Mouse (Mus musculus) frontal cortex, adult (tissue): ENCODE measurements around the gene Selenov.

Experiments used
- ATAC-seq: cut with Nextera tagmentation; 2 replicates; pipeline ENCODE4 v1.9.2; 2017; ENCODE audit warnings: mild to moderate bottlenecking, moderate library complexity, mixed read lengths; ENCODE audit not compliant: low TSS enrichment

Gene Selenov

DNA sequence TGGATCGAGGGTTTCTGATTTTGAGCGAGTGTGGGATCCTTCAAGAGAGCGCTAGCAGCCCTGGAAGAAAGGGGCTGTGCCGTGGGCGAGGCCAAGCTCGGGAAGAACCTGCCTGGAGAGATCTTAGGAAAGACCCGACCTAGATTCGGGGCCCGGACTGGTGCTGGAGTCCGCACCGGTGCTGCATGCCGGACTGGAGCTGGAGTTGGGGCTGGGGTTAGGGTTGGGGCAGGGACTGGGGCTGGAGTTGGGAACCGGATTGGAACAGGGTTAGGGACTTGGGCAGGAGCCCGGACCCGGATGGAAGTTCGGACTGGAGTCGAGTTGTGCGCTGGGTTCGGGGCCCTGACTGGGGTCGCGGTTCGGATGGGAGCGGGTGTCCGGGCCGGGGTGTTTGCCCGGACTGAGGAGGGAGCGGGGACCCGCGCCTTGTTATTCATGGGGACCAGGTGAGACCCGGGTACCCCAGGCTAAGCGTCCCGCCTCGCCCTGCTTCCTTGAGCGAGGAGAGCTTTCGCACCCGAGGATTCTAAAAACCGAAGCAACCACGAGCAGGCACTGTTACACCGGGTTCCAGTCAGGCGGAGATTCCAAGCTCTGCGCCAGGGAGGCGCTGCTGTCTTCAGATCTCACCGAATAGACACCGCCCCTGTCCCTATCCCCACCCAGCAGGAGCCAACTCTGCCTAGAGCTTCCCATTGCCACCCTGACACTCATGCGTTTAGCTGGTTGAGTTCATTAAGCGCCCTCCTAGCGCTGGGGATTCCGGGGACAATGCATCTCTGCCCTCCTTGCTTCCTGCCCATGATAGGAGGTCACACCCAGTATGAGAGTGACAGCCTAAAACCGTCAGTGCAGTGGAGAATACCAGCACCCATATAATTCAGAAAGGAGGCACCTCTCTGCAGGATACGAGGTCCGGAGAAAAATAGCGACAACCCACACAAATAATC, at the start of gene Selenov:
Gene Selenov, minus strand, starts transcription at position 549 of the 953 bp plus-strand sequence.
- ATAC-seq = peak; percentile 79

DNA sequence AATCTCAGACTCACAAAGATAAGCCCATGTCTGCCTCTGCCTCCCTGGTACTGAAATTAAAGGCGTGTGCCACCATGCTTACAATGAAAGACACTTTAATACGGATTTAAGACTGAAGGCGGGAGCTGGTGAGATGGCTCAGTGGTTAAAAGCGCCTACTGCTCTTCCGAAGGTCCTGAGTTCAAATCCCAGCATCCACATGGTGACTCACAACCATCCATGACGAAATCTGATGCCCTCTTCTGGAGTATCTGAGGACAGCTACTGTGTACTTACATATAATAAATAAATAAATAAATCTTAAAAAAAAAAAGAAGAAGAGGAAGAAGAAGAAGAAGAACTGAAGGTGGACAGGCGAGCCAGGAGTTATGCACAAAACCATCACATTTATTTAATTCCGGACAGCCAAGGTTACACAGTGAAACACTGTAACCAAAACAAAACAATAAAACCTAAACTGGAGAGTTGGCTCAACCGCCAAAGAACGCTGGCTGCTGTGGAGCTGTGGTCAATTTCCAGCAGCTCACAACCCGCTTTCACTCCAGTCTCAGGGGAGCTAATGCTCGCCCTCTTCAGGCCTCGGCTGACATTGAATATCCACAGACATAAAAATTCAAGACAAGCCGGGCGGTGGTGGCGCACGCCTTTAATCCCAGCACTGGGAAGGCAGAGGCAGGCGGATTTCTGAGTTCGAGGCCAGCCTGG, 48.4 kb upstream of the Selenov start:
- no peak for ATAC-seq

DNA sequence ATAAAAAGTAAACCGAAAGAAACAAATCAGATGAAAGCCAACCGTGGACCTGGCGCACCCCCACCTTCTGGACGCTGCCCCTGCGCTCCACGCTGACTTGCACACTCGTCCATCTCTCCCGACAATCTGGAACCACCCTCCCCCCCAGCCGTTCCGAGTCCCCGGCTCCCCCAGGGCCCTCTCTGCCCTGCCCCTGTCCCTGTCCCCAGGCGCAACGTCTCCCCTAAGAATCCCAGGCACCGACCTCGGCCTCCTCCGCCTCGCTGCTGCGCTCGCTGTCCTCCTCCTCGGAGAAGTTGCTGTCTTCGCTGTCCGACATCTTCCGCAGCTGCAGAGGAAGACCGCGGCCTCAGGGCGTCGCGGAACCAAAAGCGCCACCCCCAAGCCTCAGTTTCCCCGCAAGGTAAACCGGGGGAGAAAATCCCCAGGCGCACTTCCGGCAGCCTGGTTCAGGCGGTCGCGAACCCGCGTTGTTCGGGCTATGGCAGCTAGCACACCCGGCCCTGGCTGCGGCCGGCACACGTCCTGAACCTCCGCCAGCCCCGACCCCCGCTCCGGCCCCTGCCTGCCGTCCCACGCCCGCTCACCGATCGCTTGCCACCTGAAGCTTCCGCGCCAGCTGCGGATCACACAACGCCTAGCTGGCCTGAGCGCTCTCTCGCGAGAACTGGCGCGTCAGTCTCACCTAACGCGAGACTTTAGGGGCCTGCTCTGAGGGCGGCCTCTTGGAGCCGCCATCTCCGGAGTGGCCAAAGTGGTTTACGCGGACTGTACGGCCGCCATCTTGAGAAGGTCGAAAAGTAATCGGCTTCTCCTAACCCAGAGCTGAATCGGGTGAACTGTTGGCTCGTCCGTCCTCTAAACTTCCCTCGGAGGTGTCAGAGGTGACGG, 47.4 kb upstream of the Selenov start, which contains the start of gene Supt5:
Gene Supt5, minus strand, starts transcription at position 639 of the 891 bp plus-strand sequence.
- peak; percentile 99 for ATAC-seq

DNA sequence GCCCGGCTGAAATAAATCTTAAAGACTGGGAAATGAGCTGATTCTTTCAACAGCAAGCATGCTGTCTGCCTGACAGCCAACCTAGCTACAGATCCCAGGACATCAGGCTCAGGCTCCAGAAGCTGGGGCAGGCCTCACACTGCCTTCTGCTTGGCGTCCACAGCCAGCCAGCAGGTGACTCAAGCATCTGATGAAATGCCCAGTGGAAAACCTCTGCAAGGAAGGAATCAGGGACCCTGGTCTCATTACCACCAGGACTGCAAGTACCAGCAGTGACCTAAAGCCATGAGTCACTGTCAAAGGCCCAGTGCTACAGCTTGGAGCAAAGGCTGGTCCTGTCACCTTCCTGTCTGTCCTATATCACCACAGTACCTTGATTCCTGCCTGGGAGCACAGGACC, 44.5 kb upstream of the Selenov start:
- ATAC-seq = no peak

DNA sequence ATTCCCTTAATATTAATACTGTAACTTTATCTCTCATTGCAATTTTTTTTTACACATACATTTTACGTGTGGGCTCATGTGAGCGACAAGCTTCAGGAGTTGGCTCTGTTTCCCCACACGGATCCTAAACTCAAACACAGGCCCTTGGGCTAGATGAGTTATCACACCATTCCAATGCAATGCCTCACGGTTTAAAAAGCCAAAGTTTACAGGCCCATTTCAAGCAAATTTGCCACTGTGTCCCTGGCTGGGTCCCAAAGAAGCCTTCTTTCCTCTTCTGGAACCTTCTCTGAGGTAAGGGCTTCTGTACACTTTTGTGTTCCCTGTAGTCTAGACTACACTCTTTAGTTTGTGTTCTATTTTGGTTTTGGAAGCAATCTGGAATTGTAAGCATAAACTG, 43.5 kb upstream of the Selenov start:
- no peak for ATAC-seq

DNA sequence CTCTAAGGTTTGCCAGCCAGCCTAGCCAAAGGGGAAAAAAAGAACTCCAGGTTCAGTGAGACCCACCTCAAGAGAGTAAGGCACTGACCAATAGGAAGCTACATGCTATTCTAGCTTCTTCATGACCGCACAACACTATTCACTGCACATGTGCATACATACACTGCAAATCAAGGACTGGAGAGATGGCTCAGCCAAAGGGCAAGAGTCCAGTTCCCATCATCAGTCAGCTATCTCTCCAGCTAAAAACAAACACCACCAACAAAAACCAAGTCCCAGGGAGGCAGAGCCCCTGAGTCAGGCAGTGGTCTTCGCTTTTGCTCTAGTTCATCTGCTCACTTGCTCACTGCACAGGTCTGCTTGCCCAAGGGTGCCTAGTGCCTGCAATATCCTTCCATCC, 37.3 kb upstream of the Selenov start:
- ATAC-seq = no peak

DNA sequence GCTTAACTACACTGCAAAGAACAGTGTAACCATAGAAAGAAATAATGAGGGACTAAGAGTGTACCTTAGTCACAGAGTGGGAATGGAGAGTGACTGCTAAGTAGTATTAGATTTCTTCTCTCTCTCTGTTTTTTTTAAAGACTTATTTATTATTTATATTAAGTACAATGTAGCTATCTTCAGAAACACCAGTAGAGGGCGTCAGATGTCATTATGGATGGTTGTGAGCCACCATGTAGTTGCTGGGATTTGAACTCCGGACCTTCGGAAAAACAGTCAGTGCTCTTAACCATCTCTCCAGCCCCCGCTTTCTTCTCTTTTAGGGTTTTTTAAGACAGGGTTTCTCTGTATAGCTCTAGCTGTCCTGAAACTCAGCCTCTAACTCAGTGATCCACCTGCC, 35.5 kb upstream of the Selenov start:
- ATAC-seq = no peak

DNA sequence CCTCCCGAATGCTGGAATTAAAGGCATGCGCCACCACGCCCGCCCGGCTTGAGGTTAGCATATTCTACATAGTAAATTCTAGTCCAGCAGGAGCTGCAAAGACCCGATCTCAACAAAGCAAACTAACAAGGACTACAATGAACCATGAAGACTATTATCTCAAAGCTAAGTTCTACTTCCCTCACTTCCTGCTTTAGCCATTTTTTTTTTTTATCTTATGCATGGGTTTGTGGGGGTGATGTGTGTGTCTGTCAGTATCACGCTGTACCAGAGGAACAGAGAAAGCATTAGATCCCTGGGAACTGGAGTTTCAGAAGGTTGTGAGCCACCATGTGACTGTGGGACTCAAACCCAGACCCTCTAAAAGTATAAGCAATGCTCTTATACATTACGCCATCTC, 34.3 kb upstream of the Selenov start:
- no peak for ATAC-seq

DNA sequence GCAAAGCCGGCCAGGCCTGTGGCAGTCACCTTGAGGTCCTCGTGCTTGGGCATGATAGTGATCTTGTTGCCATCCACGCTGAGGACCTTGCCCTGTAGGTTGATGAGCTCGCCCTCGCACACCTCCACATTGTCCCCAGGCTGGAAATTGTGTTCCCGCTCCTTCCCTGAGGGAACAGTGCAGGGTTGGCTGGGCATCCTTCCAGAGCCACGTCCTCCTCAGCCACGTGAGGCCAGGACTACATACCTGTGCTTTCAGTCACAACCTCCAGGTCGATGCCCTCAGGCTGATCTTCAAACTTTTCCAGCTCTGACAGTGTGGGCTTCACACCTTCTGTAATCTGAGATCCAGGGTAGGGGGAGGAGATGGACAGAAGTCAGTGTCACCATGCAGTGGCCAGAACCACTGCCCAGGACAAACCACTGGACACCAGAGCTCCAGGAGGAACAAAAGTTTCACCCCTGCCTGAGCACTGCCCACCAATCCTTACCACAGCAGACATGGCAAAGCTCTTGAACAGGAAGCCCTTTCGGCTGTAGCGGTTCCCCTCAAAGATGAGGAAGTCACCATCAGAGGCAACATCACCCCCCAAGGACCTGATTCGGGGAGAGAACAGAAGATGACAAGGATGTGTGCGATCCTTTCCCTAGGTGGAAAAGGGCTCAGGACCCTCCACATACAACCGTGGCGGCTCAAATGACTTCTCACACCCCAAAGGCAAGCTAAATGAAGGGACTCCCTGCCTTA, 31.2 kb upstream of the Selenov start:
- no peak for ATAC-seq

DNA sequence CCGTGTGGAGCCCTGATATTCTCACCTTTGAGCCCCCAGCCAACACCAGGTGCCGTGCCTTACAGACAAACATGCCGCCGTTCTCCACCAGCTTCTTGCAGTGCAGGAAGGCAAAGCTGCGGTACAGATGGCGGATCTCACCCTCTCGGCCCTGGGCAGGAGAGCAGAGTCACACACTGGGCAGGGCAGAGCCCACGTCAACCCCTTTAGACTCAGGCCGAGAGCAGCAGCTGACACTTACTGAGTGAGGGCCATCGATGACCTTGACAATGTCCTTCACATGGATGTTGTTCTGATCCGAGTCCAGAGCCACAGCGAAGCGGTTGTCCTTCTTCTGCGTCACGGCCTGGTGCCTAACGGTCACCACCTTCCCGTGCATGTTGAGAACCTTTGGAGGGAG, 27.7 kb upstream of the Selenov start:
- ATAC-seq = no peak

DNA sequence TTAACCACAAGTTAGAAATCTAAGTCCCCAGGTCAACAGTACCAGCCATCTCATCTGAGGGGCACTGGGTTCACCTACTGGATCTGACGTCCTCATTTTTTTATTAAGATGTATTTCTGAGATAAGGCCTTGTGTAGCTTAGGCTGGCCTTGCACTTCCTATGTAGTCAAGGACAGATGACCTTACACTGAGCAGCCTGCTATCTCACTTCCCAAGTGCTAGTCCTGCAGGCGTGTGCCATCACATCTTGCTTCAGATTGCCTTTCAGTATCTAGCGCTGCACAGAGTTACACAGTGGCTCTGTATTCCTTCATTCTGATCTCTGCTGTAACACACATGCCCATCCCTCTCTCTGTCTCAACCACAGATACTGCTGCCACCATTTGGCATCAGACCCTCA, 27.1 kb upstream of the Selenov start:
- no peak for ATAC-seq

DNA sequence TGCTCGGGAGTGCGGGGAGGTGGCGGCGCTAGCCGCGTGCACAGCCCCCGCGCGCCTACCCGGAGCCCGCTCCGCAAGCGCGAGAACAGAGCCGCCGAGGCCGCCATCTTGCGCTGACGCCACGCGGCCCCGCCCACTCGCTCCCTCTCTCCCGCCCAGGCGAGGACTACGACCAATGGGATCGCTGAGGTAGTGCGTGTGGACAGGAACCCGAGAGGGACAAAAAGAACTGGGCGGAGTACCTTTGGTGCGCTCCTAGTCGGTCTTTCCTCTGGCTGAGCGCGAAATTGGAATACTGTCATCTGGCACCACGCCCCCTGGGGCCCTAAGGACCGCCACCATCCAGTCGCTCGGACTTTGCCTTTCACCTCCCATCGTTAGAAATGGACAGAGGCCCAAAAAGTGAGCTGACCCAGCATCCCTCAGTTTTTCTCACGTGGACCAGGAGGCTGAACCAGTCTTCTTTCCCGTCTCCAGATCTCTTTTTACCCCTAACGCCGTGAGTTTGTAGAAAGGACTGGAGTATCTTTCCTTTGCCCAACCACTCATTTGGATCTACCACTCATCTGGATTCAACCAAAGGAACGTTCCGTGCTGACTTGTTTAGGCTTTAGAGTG, 21.0 kb upstream of the Selenov start, which contains the start of gene Timm50:
Gene Timm50, minus strand, starts transcription at position 147 of the 618 bp plus-strand sequence.
- peak; percentile 95 for ATAC-seq

DNA sequence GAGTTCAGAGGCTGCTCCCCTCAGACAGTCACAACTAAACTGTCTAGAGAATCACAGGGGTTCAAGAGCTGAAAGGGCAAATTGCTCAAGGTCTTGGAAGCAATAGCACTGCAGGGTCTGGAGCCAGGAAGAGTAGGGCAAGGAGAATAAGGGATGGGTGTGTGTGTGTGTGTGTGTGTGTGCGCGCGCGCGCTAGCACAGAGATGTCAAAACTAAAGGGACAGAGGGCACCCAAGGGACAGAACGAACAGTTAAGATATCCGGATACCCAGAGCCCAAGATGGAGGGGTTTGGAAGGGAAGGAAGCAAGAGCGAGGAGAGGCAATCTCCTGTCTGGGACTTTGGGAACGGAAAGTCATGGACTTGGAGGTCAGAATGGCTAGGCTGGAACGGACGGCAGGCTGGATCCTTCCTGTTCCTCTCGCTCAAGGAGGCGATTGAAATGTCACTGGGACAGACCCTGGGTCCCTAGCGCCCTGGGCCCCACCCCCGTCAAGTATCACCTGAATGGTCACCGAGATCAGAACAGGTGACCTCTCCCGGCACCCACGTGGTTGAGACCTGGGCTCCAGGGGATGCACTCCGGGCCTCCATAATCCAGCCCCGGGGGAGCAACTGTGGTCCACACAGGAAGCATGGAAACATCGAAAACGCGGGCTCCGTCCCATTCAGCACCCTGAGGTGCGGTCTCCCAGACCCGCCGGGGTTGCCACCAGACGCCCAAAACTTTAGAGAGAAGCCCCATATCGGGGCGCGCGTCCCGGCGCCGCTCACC, 20.4 kb upstream of the Selenov start:
- no peak for ATAC-seq

DNA sequence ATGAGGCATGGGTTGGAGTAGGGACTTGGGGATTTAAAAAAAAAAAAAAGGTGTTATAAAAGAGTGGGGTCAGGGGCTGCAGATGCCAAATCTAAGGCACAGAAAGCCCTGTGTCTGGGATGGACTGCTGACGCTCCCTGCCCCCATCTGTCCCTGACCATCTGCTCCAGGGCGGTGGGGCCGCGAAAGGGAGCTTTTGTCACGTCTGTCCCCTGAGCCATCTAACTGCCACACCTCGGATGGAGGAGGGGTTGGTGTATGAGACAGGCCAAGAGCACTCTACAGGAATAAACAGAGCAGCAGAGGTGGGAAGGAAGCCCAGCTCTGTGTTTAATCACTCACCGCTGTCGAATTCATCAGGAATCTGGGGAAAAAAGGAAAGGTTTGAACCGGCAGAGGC, 18.8 kb upstream of the Selenov start:
- no peak for ATAC-seq

DNA sequence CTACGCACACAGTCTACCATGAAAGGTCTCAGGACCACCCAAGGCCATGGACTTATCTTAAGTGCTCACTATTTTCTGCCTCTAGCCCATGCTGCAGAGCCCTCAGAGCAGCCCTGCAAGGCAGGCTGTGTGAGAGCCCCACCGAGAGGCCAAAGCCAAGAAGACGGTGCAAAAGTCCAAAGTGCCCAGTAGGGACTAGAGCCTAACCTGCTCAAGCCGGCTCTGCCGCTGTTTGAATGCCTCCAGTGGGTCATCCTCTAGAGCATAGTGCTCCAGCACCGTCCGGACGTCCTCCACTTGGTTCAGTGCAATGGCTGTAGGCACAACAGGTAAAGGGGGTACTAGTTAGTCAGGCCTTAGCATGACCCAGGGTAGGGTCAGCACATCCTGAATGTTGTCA, 15.2 kb upstream of the Selenov start:
- ATAC-seq = no peak

DNA sequence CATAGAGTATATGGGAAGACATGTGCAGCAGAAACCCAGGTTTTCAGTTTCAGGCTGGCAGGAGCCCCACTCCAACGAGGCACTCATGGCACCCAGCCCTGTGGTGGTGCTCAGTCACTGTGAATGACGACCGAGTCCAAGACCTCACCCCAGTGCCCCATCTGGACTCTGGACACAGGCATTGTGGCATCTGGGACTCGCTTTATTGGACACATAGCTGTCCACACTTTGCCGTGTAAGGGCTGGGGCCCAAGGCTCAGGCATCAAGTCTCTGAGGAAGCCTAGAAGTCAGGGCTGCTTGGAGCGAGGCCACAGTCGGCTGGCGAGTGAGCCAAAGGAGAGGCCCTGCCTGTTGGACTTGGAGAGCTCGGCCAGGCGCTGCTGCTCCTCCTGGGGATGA, 14.7 kb upstream of the Selenov start:
- no peak for ATAC-seq

DNA sequence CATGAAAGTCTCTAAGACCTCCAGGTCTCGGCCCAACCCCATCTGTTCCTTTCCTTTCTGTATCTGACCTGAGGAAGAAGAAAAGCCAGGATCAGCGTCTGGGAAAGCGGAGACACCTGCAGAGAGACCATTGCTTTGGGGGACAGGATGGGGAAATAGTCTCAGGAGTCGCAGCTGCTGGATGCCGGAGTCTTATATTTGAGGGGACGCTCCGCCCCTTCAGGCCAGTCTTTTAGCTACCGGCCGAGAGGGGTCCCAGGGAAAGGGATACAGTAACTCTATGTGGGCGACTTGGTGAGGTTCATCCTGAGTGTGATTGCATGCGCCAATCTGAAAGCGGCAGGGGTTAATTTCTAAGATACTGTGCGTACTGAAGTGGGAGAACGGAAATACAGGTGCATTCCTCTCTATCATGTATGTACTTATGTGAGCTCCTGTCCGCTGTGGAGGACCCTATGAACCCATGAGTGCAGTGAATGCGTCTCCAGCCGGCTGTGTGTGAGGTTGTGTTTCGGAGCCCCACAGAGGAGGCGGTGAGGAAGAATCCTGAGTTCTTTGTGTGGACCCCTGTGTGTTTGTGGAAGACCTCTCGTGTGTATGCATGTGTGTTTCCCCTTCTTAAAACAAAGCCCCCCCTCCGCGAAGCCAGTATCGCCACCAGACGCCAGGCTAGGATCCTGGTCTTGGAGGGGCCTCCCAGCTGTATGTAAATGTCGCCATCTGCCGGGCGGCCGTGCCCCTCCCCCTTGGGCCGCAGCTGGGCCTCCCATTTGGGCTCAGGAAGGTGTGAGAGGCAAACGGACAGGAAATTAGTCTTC, 10.8 kb upstream of the Selenov start, which contains the start of gene Dll3:
Gene Dll3, minus strand, starts transcription at position 623 of the 818 bp plus-strand sequence.
- ATAC-seq = no peak; the same call in 1 of the 2 replicates

DNA sequence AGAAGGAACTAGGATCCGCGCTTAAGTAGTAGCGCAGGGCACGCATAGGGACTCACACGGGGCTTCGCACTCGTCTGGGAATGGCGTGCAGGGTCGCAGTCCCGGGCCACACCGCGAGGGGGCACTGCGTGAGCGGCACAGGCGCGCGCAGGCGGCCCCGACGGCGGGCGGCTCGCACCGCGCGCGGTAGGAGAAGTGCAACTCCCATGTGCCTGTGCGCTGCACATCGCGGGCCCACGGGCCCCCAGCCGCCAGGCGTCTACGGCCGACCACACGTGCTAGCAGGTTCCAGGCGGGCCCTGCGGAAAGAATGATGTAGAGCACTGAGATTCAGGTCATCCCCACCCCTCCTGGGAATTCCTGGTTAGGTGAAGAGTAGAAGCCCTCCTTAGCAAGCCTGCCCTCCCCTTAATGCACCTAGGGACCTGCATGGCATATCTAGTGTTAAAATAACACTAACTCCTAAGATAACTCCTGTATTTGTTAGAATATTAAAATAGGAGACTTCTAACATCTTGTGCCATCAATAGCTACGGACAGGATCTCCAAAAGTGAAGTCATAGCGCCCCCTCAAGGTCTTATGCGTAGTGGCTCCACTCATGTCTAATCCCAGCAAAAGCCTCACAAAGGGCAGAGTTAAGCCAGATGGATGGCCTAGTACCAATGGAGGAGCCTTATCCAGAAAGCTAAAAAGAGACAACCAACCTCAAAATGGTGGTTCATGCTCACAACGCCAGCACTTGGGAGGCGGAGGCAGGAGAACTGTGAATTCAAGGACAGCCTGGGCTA, 8.0 kb upstream of the Selenov start:
- peak; percentile 62; the same call in 1 of the 2 replicates for ATAC-seq
